Mouse (Mus musculus) kidney, embryonic 14.5 days (tissue): ENCODE data around the gene Tppp. TPM values are rescaled to one million over a fixed set of nuclear protein-coding genes. Genes with fewer than 3 reads are reported as not detected.
"Not testable (repeated sequence)": the region's sequence is repeated elsewhere in the genome, so short reads cannot be mapped to it uniquely, and the experiment has no call there.

Experiments
- ATAC-seq: fragments of 200-750 bp; cut with Nextera tagmentation; 2 replicates; pipeline ENCODE4 v1.8.0; 2017; ENCODE audit warnings: moderate number of reproducible peaks, mild to moderate bottlenecking, moderate TSS enrichment, moderate library complexity; ENCODE audit not compliant: low FRiP score, low TSS enrichment
- H3K27ac ChIP-seq: fragments of 300-500 bp; sonication (generic); 2 replicates; pipeline ENCODE4 v1.5.1; 2014; ENCODE audit warnings: low read depth, mild to moderate bottlenecking, low read length, moderate library complexity, mixed read lengths
- H3K27me3 ChIP-seq: fragments of 300-500 bp; sonication (generic); 2 replicates; pipeline ENCODE4 v1.6.1; 2014; ENCODE audit warnings: mild to moderate bottlenecking, low read length; ENCODE audit not compliant: control insufficient read depth, insufficient read depth
- H3K36me3 ChIP-seq: fragments of 300-500 bp; sonication (generic); 2 replicates; pipeline ENCODE4 v1.6.1; 2014; ENCODE audit warnings: low read length, mixed read lengths; ENCODE audit not compliant: control insufficient read depth, insufficient read depth
- H3K4me1 ChIP-seq: fragments of 300-500 bp; sonication (generic); 2 replicates; pipeline ENCODE4 v1.6.1; 2014; ENCODE audit warnings: low read length, mixed read lengths; ENCODE audit not compliant: control insufficient read depth, insufficient read depth
- H3K4me2 ChIP-seq: fragments of 300-500 bp; sonication (generic); replicated peaks from 2 replicates; pipeline ENCODE4 v1.6.1; 2014; ENCODE audit warnings: low read depth, mild to moderate bottlenecking, low read length
- H3K4me3 ChIP-seq: fragments of 300-500 bp; sonication (generic); 2 replicates; pipeline ENCODE4 v1.5.1; 2014; ENCODE audit warnings: mild to moderate bottlenecking, low read length
- H3K9ac ChIP-seq: fragments of 300-500 bp; sonication (generic); 2 replicates; pipeline ENCODE4 v1.6.1; 2014; ENCODE audit warnings: low read depth, mild to moderate bottlenecking, low read length, moderate library complexity
- H3K9me3 ChIP-seq: fragments of 300-500 bp; sonication (generic); 2 replicates; pipeline ENCODE4 v1.6.1; 2016; ENCODE audit warnings: low read length; ENCODE audit not compliant: control insufficient read depth
- WGBS: fragments of 180-500 bp; shearing (Covaris S2); extraction: QIAGEN DNeasy Blood & Tissue Kit; methylation state at CpG from one replicate; pipeline ENCODE4 v1.1.7; 2014; 5-methylcytosine and 5-hydroxymethylcytosine counted together
- polyA plus RNA-seq: library from polyadenylated mRNA; unstranded; fragments of >200 nt; fragmentation: Nextera tagmentation; extraction: Ambion mirVana; gene quantifications from 2 replicates; pipeline ENCODE4 v1.2.1, GENCODE M21; 2014

Tppp gene
- polyA plus RNA-seq, 1 experiment from 2014 or later = 0.55 TPM

DNA sequence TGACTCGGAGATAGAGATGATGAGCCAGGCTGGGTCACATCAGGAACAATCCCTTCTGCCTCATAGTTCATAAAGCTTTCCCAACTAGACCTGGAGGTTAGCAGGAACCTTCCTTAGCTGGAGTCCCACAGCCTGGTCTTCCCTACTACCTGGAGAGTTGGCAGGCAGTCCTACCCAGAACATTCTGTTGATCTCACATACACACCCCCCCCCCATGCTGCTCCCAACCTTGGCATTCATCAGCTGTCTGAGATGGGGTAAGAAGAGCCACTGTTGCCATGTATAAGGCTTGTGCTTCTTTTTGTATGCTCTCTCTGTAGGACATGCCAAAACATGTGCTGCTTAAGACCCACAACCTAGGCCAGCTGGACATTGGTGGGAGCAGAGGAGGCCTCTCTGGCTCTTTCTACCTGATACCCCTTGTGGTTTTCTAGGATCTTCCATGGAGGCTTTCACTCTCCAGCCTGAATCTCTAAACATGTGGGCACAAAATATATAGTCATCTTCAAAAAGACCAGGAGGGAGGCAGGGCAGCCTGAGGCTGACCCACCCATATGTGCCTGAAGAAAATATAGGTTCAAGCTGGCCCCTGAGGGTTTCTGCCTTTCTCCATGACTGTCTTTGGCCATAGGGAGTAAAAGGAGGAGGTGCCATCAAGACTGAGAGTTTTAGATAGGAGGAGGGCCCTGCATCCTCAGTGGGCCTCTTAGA lies 54.3 kb downstream of the Tppp start:
- ATAC-seq = no peak
- H3K36me3 ChIP-seq = no peaks in the 10 kb centered on the region
- no peaks in the 10 kb centered on the region for H3K4me1 ChIP-seq
- no peak overlapping the region for H3K9ac ChIP-seq
- no peaks in the 10 kb centered on the region for H3K27me3 ChIP-seq
- H3K27ac ChIP-seq = no peak overlapping the region
- no peak overlapping the region for H3K4me2 ChIP-seq
- 100% methylated on average over 1 of the region's 1 CpGs for WGBS
- no peak overlapping the region for H3K4me3 ChIP-seq
- no peaks in the 10 kb centered on the region for H3K9me3 ChIP-seq

DNA sequence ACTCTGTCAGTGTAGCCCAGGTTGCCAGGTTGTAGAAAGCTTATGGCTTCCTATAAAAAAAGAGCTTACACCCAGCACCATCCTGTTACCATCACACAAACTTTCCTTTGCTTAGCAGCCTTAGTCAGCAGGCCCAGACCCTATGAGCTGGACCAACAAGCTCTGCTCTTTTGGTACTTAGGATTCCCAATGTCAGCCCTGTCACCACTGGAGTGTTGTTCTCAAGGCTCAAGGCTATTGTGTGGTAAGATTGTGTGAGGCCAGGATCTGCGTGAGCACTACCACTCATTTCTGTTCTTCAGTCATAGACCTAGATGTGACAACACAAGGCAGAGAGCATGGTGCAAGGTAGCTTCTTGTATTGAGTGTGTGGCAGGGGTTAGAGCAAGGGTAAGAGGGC lies 57.4 kb downstream of the Tppp start:
- no peak overlapping the region for H3K27ac ChIP-seq
- no peak overlapping the region for H3K9ac ChIP-seq
- no peaks in the 10 kb centered on the region for H3K4me1 ChIP-seq
- H3K4me3 ChIP-seq = no peak overlapping the region
- no peaks in the 10 kb centered on the region for H3K36me3 ChIP-seq
- H3K9me3 ChIP-seq = no peaks in the 10 kb centered on the region
- no peak for ATAC-seq
- H3K27me3 ChIP-seq = no peaks in the 10 kb centered on the region
- 91% methylated on average over 1 of the region's 1 CpGs for WGBS
- H3K4me2 ChIP-seq = no peak overlapping the region

DNA sequence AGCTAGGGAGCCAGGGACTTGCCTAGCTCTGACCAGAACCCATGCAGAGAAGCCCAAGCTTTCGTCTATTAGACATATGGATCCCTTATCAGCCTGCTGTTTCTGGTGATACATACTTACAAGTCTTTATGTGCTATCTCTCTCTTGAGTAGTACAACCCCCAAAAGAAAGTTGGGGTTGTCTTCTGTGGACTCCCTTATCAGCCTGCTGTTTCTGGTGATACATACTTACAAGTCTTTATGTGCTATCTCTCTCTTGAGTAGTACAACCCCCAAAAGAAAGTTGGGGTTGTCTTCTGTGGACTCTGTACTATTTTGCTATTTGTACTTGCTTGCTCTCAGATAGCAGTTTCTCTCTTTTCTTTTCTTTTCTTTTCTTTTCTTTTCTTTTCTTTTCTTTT lies 62.0 kb downstream of the Tppp start:
- WGBS = 93% methylated on average over 1 of the region's 1 CpGs
- H3K9ac ChIP-seq = not testable (repeated sequence)

DNA sequence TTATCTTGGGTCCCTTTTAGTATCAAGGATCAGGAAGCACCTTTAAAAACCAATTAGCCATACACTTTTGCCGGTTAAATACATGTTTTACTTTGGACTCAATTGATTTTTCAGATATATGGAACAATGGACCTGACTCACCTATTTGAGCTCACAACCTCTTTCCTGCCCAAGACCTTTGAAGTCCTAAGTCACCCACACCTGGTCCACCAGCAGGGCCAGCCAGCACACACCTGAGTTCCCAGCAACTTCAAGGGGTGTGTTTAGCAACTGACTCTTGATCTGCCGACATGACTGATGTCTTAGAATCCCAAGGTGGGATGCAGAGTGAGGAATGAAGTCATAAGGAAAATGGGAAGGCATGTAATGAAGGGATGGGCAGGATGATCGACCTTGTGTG lies 62.5 kb downstream of the Tppp start:
- no peak for ATAC-seq
- Histone ChIP-seq H3K4me3 (no peak overlapping the region), H3K4me2 (no peak overlapping the region), H3K27ac (no peak overlapping the region), H3K9me3 (no peaks in the 10 kb centered on the region), H3K27me3 (no peaks in the 10 kb centered on the region), H3K9ac (no peak overlapping the region), H3K36me3 (no peaks in the 10 kb centered on the region), H3K4me1 (no peaks in the 10 kb centered on the region)
- WGBS = 88% methylated on average over 3 of the region's 3 CpGs

More for the DNA sequence above, 62.0 kb downstream of the Tppp start:
- not testable (repeated sequence) for H3K27ac ChIP-seq, H3K4me2 ChIP-seq, H3K9me3 ChIP-seq, H3K4me1 ChIP-seq, H3K36me3 ChIP-seq, H3K27me3 ChIP-seq, ATAC-seq, H3K4me3 ChIP-seq

DNA sequence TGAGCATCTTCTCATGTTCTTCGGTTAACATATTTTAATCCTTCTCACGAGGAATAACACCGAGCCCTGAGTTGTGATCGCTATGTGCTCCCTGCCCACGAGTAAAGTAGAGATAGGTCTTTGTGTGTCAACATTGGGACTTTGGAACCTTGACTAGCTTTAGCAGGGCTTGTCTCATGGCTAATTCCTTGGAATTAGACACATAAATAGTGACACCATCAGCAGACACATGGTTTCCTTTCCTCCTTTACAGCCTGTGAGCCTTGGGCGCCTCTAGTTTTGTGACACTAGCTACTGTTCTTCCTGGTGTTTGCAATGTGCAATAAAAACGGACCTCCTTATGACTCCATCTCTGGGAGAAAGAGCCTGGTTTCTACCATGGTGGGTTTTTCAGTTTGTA lies 64.2 kb downstream of the Tppp start:
- Histone ChIP-seq H3K4me2 (no peak overlapping the region), H3K4me1 (no peaks in the 10 kb centered on the region), H3K27me3 (no peaks in the 10 kb centered on the region), H3K4me3 (no peak overlapping the region), H3K9me3 (no peaks in the 10 kb centered on the region), H3K27ac (no peak overlapping the region), H3K9ac (no peak overlapping the region), H3K36me3 (no peaks in the 10 kb centered on the region)
- no peak for ATAC-seq
- WGBS = 87% methylated on average over 7 of the region's 7 CpGs

Other genes with a start within 250 kb of the Tppp start
- gene Nkd2, start 161.8 kb upstream of the Tppp start, polyA plus RNA-seq = 3.7 and 4.1 TPM in 2 replicates
- gene Trip13, start 71.6 kb upstream of the Tppp start, polyA plus RNA-seq = 44.1 and 54.9 TPM in 2 replicates
- gene Brd9, start 71.6 kb upstream of the Tppp start, polyA plus RNA-seq = 41.9 and 47.7 TPM in 2 replicates
- not detected in 2 replicates for gene Zdhhc11, start 45.6 kb upstream of the Tppp start, polyA plus RNA-seq
- 12.6 and 20.9 TPM in 2 replicates for gene Cep72, start 52.9 kb downstream of the Tppp start, polyA plus RNA-seq
- gene Slc9a3, start 112.0 kb downstream of the Tppp start, polyA plus RNA-seq = 0.16 and 0.23 TPM in 2 replicates
- 65.8 and 83.2 TPM in 2 replicates for gene Exoc3, start 199.3 kb downstream of the Tppp start, polyA plus RNA-seq